Mouse (Mus musculus) granulocyte monocyte progenitor cell, adult 5-6 weeks (primary cell): Measurements from ENCODE around the gene Gm11634. TPM values are rescaled to one million over a fixed set of nuclear protein-coding genes. Genes with fewer than 3 reads are reported as not detected.
"Not testable (repeated sequence)": the region's sequence is repeated elsewhere in the genome, so short reads cannot be mapped to it uniquely, and the experiment has no call there.

ENCODE experiments used
- ATAC-seq: replicated peaks from 2 replicates; pipeline ENCODE4 v1.8.0; 2016; ENCODE audit warnings: mild to moderate bottlenecking, moderate TSS enrichment, inconsistent platforms; ENCODE audit not compliant: poor library complexity, severe bottlenecking
- total RNA-seq, 2 experiments: library from RNA; stranded (forward) in 1 of 2; stranded (reverse) in 1 of 2; fragments of 200-712, 200-1000 nt in 1 of 2; fragments of >200 nt in 1 of 2; fragmentation: Nextera tagmentation in 1 of 2; gene quantifications; 2 replicates each; pipeline ENCODE4 v1.2.3; 2014 to 2017

The Gm11634 gene
- total RNA-seq, 2 experiments from 2014 or later: not detected

DNA sequence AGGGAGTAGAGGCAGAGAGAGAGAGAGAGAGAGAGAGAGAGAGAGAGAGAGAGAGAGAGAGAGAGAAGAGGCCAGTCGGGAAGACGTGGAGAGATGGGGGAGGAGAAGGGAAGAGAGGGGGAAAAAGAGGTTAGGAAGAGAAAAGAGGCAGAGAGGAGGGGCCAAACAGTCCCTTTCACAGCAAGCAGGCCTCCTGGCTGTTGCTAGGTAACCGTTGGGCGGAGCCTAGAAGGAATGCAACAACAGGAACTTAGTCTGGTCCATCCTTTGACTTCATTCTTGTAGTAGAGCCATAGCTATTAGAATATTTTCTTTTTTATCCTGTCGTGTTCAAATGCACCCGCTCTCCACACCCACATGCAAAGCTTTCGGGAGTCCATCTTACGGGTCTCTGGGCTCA is 18.8 kb upstream of the Gm11634 start:
- peak; percentile 52; the same call in 1 of the 2 replicates for ATAC-seq

DNA sequence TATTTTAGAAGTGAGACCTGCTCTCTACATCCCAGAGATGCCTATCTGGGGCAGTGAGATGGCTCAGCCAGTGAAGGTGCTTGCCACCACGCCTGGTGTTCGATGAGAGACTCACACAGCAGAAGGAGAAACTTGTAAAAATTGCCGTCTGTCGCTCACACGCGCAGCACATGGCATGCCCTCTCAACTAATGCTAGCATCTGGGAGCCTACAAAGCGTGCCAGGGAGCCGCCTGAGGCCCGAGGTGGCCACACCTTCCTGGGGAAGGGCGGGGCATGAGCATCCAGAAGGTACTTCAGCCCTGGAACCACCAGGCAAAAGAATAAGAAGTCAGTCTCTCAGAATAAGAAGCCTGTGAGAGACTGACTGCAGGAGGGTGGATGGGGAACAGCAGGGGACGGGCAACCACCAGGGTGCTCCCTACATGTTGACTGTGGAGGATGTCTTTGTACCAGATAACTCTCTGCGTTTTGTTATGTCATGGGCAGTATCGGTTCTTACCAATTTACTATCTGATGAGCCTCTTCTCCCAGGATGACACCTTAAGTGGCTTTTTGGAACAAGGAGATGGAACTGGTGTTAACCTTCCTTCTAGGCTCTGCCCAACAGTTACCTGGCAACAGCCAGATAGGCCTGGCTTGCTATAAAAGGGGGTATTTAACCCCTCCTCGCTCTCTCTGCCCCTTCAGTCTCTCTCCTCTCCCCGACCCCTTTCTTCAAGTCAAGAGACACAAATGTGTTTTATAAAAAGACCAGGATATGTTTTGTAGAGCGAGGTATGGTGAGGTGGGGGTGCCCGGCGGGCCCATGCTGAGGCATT is 18.1 kb upstream of the Gm11634 start:
- ATAC-seq: no peak

DNA sequence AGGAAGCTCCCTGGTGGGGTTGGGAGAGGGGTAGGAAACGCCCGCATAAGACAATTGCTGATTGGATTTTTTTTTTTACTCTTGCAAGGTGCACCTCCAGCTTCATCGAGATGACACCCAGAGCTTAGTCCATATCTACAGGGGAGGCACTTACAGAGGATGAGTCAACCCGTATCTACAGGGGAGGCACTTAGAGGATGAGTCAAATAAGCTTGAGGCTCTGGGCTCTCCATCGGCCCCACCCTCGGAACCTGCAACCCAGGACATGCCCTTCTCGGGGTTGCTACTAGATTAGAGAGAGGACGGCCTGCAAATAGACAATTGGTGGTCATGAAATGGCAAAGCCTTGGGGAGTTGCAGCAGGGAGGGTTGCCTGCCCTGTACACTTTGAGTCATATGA is 17.0 kb upstream of the Gm11634 start:
- no peak for ATAC-seq

DNA sequence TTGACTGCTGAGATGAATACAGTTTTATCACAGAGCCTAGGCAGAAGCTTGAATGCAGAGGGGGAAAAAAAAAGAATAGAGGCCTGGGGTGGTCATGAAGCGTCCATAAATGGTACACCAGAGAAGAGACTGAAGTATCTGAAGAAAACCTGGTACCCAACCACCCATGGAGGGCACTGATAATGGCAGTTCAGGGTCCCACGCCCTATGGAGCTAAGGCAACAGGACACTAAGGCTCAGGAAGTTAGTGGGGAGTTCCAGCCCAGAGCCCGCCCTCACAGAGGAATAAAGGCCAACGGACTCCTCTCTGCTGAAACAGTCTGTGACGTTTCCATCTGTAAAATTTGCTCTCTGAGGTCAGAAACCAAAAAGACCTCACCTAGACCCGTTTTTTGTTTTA is 16.3 kb upstream of the Gm11634 start:
- ATAC-seq: no peak

DNA sequence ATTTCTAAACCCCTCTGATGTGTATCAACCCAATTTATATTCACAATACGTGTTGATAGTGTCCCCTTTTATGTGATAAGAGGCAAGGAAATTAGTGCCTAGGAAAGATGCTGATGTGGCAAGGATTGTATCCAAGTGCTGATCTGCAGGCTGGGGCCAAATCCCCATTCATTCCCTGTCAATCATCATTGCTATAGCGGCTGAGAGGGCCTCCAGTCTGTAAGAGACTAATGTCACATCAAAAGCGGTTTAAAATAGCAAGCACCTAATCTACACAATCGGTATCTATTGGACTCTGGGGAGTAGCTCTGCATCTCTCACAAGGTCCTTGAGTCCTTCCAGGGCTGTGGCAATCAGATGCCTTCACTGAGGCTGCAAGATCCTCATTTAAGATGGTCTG is 15.1 kb upstream of the Gm11634 start:
- no peak for ATAC-seq

DNA sequence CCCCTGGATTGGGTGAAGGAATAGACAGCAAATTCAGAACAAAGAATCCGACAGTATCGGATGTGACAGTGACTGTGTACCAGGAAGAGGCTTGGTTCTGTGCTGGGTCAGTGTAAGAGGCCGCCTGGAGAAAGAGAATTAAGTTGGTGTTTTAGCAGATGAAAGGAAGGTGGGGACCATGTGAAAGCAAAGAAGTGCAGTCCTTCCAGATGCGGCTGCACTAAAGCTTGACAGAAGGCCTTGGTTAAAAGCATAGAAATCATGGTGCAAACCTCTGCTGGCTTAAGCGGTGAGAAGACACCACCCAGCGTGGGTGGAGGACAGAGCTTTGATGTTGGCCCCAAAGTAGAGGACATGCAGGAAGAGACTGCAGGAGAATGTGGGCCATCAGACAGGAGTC is 14.5 kb upstream of the Gm11634 start:
- no peak for ATAC-seq

DNA sequence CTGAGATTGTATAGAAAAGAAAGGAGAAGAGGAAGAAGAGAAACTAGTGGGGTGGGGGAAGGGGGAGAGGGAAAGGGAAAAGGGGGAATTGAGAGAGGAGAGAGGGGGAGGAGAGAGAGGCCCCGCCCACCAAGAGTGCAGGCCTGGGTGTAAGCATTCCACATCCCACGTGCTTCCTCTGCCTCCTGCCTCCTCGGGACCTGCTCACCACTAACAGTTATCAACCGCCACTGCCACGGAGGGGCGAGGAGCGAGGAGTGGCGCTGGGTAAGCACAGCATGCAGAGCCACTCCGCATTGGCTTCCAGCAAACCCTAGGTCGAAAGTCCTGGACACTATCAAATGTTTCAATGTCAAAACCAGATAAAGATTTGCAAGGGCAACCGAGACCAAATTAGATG is 11.4 kb upstream of the Gm11634 start:
- peak; percentile 94 for ATAC-seq

DNA sequence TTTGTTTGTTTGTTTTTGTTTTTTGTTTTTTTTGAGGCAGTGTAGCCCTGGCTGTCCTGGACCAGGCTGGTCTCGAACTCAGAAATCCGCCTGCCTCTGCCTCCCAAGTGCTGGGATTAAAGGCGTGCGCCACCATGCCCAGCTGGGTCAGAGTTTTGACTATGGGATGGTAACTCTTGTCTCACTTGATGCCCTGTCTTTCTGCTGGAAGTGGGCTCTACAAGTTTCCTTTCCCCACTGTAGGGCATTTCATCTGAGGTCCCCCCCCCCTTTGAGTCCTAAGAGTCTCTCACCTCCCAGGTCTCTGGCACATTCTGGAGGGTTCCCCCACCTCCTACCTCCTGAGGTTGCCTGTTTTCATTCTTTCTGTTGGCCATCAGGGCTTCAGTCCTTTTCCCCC is 8.1 kb upstream of the Gm11634 start:
- ATAC-seq: not testable (repeated sequence)

DNA sequence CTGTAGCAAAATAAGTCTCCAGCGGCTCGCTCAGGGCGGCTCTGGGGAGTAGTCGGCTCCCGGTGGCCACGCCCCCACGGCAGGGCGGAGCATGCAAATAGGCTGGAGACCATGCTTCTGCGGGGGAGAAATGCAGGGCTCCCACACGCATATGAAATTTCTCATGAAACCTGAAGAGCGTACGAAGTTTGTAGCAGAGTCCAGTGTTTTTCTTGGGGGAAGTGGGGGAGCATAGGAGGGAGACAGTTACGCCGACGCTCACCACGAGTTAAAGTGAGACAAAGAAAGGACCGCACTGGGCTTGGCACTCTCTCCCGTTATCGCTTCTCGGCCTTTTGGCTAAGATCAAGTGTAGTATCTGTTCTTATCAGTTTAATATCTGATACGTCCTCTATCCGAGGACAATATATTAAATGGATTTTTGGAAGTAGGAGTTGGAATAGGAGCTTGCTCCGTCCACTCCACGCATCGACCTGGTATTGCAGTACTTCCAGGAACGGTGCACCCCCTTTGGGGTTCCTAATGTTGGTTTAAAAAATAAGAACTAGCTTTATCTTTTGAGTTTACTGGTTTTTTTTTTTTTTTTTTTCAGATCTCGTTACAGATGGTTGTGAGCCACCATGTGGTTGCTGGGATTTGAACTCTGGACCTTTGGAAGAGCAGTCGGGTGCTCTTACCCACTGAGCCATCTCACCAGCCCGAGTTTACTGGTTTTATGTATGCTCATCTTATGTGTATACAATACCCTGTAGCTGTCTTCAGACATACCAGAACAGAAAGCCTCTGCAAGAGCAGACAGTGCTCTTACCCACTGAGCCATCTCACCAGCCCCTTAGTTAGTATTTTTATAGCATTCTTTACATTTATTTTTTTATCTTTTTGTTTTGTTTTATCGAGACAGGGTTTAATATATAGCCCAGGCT is 5.7 kb upstream of the Gm11634 start:
- ATAC-seq: peak; percentile 95

DNA sequence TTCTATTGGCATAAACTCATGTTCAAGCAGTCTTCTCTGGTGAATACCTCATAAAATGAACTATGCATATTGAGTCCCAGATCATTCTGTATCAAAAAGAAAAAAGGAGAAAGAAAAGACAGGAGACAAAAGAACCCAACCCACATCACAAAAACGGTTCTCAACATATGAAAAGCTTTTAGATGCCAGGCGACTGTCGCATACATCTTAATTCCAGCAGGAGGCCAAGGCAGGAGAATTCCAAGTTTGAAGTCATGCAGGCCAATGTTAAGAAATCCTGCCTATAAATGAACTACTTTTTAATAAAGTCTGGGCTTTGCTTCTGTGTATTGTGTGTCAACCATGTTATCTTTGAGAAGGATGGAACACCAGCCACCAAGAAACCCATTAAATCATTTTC is 5.1 kb upstream of the Gm11634 start:
- 0 out of 2 replicates have a peak, but pooled peaks have one; percentile 5 for ATAC-seq

DNA sequence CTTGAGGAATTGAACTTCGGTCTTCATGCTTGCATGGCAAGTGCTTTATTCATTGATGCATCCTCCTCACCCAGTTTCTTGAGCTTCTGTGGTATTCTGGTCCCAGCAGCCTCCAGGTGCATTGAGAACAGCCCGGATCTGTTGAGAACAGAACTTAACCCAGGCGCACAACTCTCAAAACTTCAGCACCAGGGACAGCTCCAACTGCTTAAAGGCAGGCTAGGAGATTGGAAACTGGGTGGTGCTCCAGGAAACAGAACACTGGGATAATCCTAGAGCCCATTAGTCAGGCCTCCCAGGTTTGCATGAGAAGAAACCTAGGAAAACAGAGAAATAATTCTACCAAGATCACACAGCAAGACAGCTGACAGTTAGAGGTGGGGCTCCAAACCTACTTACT is 3.4 kb upstream of the Gm11634 start:
- ATAC-seq: 0 out of 2 replicates have a peak, but pooled peaks have one; percentile 33

DNA sequence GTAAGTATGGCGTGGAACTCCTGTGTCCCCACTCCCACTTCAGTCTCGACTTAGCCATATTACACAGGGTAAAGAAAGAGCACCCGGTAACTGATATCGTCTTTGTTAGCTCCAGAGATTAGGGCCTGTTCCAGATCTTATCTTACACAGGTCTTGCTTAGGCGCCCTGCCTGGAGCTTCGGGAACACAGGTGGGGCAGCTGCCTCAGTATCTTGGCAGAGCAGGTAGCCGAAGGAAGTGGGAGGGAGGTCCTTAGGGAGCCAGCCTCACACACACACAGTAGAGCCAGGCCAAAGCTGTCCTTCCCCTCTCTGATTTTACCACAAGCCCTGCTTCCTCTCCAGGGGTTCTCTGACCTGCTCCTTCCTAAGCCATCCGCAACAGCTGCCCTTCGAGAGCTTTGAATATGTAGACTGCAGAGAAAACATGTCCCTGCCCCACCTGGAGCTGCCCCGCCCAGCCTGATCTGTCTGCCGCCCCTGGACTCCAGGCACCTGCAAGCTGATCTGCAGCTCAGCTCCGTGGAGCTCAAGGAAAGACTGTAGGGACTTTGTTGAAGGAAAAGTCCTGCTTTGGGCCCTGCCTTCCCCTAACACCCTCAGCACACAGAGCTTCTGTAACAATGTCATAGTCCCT is 8.9 kb downstream of the Gm11634 start:
- no peak for ATAC-seq

DNA sequence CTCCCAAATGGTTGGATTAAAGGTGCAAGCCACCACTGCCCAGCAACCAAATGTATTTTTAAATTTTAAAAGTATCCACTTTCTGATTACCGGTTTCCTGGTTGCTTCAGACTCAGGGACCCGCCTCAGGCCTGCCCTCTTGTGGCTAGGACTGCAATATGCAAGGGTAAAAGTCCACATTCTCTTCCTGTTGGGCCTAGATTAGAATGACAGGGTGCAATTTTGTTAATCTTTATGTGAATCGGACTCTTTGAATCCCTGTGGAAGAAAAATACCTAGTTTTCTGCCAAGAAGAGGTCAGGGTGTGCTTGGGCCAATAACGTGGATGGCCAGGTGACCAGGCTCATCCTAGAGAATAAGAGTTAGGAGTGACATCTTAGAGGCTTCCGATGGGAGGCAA is 9.6 kb downstream of the Gm11634 start:
- ATAC-seq: peak; percentile 80

DNA sequence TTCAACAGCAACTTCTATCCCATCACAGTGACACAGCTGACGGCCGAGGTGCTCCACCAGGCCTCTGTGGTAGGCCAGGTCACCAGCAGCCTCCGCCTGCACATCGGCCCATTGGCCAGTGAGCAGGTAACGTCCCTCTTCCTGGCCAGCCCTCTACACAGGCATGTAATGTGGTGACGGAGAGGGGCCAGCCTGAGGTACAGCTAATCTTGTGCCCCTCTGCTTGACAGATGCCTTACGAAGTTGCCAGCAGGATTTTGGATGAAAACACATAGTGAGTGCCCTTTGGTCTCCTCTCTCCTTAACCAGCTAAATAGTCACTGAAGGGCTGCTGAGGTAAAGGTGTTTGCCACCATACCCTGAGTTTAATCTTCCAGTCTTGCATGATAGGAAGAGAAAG is 10.2 kb downstream of the Gm11634 start:
- no peak for ATAC-seq

DNA sequence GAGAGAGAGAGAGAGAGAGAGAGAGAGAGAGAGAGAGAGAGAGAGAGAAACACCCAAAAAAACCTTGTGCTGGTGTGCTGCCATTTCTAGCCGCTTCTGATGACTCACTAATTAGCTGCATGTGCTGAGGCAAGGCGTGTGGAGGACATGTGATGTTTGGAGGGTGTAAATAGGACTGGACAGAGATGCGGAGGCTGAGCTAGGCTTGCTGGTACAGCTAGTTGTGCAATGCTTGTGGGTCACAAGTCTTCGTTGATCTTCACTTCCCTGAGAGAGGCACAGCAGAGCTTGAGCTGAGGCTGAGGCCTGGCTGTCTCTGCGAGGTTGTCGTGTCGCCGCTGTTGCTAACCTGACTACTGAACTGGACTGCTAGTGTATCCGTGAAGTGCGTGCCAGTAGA is 11.4 kb downstream of the Gm11634 start:
- peak; percentile 76 for ATAC-seq

DNA sequence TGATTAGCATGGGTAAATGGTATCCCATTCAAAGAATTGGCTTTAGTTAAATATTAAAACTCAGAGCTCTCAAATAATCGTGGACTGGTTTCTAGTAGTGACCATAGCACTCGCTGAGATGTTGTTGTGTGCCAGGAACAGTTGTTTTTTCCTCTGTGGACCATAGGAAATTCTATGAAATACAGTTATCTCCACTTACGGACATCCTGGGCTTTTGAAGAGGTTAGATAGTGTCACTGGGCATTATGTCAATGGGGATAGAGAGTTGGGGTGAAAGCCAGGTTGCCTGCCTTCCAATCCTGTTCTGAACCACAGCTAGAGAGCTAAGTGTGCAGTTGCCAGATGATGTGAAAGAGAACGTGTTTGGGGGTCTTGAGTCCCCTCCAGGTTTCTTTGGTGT is 13.3 kb downstream of the Gm11634 start:
- no peak for ATAC-seq

DNA sequence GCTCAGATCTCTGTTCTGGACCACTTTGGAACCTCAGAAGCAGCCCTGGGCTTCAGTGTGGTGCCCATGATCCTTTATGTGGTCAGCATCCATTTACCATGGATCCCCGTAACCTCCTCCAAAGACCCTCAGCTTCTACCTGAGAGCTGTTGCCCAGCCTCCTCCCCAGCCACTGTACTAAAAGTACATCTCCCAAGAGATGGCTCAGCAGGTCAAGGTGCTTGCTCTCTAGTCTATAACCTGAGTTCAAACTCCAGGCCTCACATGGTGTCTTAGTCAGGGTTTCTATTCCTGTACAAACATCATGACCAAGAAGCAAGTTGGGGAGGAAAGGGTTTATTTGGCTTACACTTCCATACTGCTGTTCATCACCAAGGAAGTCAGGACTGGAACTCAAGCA is 14.0 kb downstream of the Gm11634 start:
- ATAC-seq: not testable (repeated sequence)

DNA sequence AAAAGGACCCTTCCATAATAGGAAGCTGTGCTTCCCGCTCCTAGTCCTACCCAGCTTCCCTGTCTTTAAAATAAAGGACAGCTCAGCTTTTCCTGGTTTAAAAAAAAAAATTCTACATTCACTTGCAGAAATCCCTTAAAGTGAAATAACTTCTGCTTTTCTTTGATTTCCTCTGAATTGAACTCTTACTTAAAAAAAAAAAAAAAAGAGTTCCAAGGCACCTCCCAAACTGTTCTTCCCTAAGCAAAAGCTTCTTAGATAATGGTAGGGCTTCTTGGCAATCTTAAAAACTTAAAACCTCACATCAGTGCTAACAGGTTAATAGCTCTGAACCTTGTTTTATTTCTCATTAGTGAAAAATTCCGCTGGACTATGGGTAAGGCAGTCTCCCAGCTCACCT is 15.9 kb downstream of the Gm11634 start:
- no peak for ATAC-seq

DNA sequence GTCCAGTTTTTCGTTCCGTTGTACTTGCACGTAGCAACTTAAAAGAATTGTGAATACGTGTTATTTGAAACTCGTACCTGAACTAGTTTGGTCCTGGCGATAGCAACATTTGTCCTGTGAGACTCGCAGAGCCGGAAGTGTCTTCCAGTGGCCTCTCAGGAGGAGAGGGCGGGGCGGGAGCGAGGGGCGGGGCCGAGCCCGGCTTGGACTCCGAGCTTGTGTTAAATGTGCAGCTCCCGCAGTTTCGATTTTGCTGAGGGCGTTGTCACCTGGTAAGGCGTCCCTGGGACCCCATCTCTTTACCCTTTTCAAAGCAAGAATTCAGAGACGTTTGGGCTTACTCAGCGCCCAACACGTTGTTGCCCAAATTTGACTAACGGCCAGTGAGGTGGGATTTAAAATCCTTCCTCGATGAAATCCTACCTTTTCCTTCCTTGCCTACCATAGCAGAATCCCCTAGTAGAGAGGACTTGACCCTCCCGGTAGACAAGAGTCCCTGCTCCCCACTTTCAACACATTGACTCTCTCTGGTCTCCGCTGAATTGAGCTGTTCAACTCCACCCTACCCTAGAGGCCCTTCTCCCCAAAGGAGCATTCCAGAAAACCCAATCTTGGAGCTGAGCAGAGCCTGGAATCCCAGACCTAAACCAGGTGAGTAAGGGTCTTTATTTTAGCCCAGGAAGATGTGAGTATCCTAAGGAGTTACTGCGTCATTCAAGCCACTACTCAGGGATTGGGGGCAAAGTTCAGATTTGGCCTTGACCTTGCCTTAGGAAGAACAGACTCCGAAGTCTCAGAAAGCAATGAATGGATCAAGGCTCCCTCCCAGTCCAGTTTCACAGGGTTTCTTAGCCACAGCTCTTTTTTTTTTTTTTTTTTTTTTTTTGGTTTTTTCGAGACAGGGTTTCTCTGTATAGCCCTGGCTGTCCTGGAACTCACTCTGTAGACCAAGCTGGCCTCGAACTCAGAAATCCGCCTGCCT is 16.7 kb downstream of the Gm11634 start, which contains the start of gene Tmem106a:
Gene Tmem106a, plus strand, starts transcription at position 189 of the 982 bp plus-strand sequence.
- peak; percentile 62 for ATAC-seq
